Mouse (Mus musculus) ovary, adult 18-20 months (tissue): ENCODE data around the gene Car11.
A peak's percentile ranks its signal among the peaks of the same experiment; 100 is the strongest.

Experiments
- DNase-seq: peaks from one replicate; pipeline ENCODE4 v3.0.0; 2022; ENCODE audit warnings: low spot score, mixed read lengths

Car11 gene

DNA sequence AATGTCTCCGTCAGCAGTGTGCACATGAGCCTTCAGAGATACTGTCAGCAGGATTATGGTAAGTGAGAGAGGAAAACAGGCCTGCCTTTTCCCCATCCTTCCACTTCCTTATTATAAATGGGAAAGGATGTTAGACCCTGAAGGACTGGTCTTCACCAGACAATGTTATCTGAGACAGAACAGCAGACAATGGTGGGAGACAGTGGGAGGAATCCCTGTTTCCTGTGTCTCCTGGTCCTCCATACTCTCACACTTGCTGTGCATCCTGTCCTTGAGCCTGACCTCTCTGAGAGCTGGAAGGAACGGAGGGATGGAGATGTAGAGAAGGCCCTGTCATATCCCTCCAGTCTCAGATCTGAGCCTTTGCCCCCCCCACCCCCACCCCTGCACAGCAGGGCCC is 7.3 kb upstream of the Car11 start:
- DNase-seq: no peak

- DNase-seq: no peak
Observed at GRCm38 (mm10) chr7:45693921-45694591, 5.6 kb upstream of the Car11 start, which contains the start of gene Sec1. Gene Sec1, minus strand, starts transcription at chr7:45694402.

DNA sequence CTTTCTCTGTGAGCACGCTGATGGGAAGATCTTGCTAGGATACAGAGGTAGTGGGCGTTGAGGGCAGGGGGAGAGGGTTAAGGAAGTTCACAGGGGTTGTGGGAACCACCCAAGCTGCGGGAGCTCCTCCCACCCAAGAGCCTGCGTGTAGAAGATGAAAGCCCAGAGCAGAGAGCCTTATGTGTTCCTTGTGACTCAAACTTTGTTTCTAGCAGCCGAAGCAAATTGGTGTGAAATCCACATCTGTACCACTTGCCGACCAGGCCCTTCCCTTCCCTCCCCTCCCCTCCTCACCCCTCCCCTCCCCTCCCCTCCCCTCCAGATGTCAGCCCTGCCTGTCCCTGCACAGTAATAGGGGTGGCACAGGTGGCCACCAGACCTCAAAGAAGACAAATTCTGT is 4.5 kb upstream of the Car11 start:
- no peak for DNase-seq

GRCm38 (mm10) chr7:45697894-45698293 is 1.7 kb upstream of the Car11 start:
- no peak for DNase-seq

GRCm38 (mm10) chr7:45700301-45701015 is 815 bp downstream of the Car11 start:
- no peak for DNase-seq

GRCm38 (mm10) chr7:45701072-45701471 is 1.4 kb downstream of the Car11 start:
- DNase-seq: no peak

DNA sequence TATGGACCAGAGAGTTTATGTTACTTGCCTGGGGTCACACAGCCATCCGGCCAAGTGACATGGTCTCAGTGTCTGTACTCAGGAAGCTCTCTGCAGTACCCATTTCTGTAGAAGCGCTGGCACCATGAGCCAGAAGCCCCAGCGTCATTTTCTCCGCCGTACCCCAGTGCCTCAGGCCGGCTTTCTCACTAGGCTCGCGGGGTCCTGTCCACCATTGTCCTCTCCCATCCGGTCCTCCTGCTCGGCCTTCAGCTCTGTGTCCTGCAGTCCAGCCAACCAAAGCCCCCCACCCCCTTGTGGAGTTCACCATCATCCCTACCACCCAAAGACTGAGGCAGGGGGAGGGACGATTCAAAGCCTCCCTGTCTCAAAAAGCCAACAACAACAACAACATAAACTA is 2.0 kb downstream of the Car11 start:
- DNase-seq: no peak

DNA sequence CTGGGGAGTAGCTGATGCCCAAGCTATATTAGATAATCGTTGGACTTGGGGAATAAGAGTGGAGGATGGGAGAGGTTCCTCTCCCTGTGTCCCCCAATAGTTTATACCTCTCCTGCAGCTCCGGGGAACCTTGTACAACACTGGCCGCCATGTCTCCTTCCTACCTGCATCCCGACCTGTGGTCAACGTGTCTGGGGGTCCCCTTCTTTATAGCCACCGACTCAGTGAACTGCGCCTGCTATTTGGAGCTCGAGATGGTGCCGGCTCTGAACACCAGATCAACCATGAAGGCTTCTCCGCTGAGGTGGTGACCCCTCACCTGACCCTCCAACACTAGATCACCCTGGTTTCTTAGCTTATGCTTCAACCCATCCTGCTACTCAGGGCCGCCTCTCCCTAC is 2.7 kb downstream of the Car11 start:
- DNase-seq: no peak

- DNase-seq: no peak
Observed at GRCm38 (mm10) chr7:45702809-45703520, 3.3 kb downstream of the Car11 start.

DNA sequence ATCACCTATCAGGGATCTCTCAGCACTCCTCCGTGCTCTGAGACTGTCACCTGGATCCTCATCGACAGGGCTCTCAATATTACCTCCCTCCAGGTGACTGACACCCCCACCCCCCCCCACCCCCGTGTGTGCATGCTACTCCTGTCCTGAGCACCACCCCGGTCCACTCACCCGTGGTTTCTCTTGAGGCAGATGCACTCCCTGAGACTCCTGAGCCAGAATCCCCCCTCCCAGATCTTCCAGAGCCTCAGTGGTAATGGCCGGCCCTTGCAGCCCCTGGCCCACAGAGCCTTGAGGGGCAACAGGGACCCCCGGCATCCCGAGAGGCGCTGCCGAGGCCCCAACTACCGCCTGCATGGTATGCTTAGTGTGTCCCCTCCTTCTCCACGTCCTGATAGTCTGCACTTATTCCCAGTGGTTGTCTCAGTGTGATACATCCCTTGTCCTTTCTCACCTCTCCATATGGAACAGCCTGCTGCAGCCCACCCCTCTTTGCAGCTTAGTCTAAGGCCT is 3.9 kb downstream of the Car11 start:
- DNase-seq: no peak

DNA sequence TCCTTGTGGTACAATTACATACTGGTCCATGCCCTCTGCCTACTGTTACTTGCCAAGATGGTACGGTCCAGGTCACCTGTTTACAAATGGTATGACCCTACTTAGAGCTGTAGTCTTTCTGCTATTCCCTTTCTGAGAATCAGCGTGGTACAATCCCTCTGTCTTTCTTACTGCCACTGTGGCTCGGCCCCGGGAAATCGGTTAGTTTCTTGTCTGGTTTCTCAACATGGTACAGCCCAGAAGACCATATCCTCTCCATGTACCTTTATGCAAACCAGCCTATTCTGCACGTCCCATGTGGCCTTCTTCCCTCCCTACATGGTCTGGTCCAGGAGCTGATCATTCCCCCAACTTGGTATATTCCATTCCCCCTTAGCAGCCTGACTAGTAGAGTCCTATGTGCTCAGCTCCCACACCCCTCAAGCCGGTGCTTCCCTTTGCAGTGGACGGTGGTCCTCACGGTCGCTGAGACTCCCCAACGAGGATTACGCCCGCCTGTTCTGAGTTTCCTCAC is 4.5 kb downstream of the Car11 start:
- DNase-seq: no peak

DNA sequence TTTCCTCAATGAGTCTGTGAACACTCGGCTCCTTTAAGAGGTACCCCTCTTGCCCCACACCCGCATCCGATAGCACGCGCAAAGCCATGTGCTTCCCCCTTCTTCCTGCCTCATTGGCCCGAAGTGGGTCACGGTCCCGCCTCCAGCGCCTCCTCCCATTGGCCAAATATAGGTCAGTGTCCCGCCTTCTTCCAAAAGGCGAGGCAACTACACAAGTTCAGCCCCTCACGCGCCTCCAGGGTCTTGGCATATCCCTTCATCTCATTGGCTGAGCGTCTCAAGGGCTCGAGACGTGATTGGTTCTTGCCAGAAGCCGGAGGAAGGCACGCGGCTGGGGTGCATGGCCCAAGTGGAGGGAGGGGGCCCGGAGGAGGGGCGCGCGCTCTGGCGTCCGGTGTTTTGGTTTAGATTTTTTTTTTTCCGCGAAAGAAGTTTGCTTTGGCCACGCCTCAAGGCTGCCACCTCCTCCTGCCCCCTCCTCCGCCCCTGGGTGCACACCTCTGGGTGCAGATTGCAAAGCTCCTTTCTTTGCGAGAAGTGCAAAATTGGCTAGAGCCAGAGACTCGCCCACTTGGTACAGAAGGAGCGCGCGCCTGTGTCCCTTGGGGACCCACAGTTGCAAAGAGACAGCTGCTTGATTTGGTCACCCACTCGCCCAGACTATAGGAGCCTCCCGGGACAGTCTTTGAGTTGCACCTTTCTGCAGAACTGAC is 5.2 kb downstream of the Car11 start, which contains the start of gene Dbp:
Dbp (plus strand) TSS at position 359 of the 713 bp plus-strand sequence.
- peak; percentile 100 for DNase-seq

GRCm38 (mm10) chr7:45705443-45705864 is 5.8 kb downstream of the Car11 start:
- no peak for DNase-seq

DNA sequence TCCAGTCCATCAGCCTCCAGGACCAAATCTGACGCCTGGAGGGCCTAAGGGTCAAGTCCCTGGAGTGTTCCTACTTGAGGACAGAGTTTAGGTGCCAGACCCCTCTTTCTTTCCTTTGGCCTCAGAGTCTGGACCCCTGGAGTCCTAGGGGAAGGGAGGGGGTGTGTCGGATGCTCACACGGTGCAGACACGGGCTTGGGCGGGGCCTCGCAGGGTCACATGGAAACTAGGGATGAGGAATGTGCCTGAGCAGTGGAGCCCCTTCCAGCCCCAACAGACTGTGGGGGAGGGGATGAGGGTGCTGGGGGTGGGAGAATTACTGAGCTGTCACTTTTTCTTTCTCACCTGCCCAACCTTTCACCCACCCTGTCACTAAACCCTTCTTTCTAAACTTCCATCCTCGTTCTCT is 6.2 kb downstream of the Car11 start:
- peak; percentile 77 for DNase-seq

DNA sequence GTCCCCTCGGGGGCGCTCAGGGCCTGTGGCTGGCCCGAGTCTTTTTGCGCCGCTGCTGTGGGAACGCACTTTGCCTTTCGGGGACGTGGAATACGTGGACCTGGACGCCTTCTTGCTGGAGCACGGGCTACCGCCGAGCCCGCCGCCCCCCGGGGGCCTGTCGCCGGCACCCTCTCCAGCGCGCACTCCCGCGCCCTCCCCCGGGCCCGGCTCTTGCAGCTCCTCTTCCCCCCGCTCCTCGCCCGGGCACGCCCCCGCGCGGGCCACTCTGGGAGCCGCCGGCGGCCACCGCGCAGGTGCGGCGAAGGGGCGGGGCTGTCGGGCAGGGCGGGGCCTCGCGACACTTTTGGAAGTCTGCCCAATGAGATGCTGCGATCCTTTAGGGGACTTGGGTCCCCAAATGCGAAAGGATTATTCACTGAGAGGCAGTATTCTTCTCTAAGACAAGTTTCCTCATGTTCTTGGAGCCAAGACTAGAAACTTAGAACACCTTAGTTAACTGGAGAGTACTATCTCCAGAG is 7.1 kb downstream of the Car11 start:
- DNase-seq: peak; percentile 86

DNA sequence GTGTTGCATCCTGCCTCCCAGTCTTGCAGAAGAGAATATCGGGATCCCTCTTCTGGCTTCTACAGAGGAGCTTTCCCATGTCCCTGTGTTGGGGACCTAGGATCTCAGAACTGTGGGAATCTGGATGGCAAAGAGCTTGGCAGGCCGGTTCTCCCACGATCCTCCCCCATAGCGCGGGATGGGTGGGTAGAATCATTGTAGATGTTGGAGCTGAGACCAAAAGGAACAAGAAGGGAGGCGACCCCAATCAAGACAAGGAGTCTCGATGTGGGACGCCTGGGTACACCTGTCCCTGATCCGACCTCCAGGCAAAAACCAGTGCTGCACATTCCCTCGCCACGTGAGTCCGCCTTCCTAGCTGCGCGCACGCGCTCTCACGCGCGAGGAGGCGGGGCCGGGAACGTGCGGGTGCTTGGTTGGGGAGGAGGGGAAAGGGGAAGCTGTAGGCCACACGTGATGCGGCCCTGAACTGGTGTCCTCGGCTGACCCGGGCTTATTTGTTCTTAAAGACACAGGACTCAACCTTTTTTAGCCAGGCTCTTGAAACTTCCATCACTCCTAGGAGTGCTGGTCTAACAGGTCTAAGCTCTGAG is 7.8 kb downstream of the Car11 start:
- DNase-seq: peak; percentile 94

DNA sequence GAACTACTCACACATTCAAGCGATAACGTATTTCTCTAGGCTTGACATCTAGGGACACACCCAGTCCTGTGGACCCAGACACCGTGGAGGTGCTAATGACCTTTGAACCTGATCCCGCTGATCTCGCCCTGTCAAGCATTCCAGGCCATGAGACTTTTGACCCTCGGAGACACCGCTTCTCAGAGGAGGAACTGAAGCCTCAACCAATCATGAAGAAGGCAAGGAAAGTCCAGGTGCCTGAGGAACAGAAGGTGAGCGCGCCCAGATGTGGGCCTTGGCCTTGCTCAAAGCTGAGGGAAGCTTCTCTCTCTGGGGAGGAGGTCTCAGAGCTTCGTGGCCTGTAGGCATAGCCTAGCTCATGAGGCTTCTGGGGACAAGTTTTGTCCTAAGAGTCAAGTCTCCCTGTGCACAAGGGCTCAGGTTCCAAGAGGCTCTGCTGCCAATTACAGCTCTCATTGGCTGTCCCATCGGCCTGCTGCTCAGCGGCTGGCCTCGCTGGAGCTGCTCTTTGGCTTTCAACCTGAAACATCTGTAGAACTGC is 8.6 kb downstream of the Car11 start:
- DNase-seq: no peak

GRCm38 (mm10) chr7:45709036-45709435 is 9.4 kb downstream of the Car11 start:
- no peak for DNase-seq

GRCm38 (mm10) chr7:45709677-45710355 is 10.2 kb downstream of the Car11 start:
- no peak for DNase-seq

- DNase-seq: no peak
Observed at GRCm38 (mm10) chr7:45710477-45711191, 11.0 kb downstream of the Car11 start.
